In the genomic region with DNA sequence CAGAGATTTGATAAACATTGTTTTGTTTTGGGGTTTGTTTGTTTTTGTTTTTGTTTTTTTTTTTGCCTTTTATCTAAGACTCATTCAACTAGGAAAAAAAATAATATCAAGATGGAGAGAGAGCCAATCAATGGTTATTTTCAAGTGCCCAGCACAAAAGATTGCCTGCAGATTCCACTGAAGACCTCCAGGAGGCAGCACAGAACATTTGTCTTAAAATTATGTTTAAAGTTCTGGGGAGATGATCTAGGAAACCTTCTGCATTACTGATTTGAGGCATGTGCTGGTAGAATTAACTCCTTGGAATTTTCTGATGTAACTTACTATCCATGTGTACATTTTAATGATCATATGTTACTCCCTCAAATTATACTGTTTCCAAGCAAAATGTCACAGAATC, we compare ENCODE assay signal across 10 mouse cellular contexts.
DNase-seq lines count a peak whose midpoint lies in the region; ATAC-seq lines count a peak whose summit lies in the region.
"Had no signal": no experiment of that assay in that cellular context is flagged by ENCODE, and none has a peak within 500 bp of the region (broad histone marks: within the 10 kb centered on the region; RNA-seq: fewer than 3 reads in every experiment).

No protein-coding gene starts in this region.

- H3K27ac ChIP-seq in hindbrain, embryonic 14.5 days: no peak overlapping the region
- H3K27ac ChIP-seq in hindbrain, embryonic 13.5 days: no peak overlapping the region
- no peak overlapping the region for H3K27ac ChIP-seq in embryonic facial prominence, embryonic 14.5 days (replicated peaks; ENCODE audit: low read depth, low read length)
- H3K27ac ChIP-seq: limb, embryonic 10.5 days had no signal

- no peak for ATAC-seq in hindbrain, embryonic 14.5 days (ENCODE audit: low FRiP score)
- ATAC-seq in hindbrain, embryonic 13.5 days (ENCODE audit: low FRiP score): no peak
- no peak for ATAC-seq in embryonic facial prominence, embryonic 14.5 days (ENCODE audit: low read depth)

- no peak overlapping the region for H3K4me3 ChIP-seq in hindbrain, embryonic 14.5 days (replicated peaks; ENCODE audit: low read length)
- H3K4me3 ChIP-seq in hindbrain, embryonic 13.5 days: no peak overlapping the region
- no peak overlapping the region for H3K4me3 ChIP-seq in embryonic facial prominence, embryonic 14.5 days (ENCODE audit: low read depth, low read length)
- H3K4me3 ChIP-seq: limb, embryonic 10.5 days had no signal

- no peaks in the 10 kb centered on the region for H3K27me3 ChIP-seq in hindbrain, embryonic 14.5 days (ENCODE audit: control insufficient read depth, insufficient read depth, low read length)
- no peaks in the 10 kb centered on the region for H3K27me3 ChIP-seq in hindbrain, embryonic 13.5 days
- no peaks in the 10 kb centered on the region for H3K27me3 ChIP-seq in embryonic facial prominence, embryonic 14.5 days (replicated peaks; ENCODE audit: control insufficient read depth, insufficient read depth, low read length)

- H3K36me3 ChIP-seq in hindbrain, embryonic 14.5 days (replicated peaks; ENCODE audit: control insufficient read depth, insufficient read depth): no peaks in the 10 kb centered on the region
- H3K36me3 ChIP-seq in hindbrain, embryonic 13.5 days: no peaks in the 10 kb centered on the region
- no peaks in the 10 kb centered on the region for H3K36me3 ChIP-seq in embryonic facial prominence, embryonic 14.5 days (ENCODE audit: control insufficient read depth, insufficient read depth, low read length)
- H3K36me3 ChIP-seq: limb, embryonic 10.5 days had no signal

- H3K4me2 ChIP-seq in hindbrain, embryonic 14.5 days (replicated peaks): no peak overlapping the region
- H3K4me2 ChIP-seq in hindbrain, embryonic 13.5 days: no peak overlapping the region
- H3K4me2 ChIP-seq in embryonic facial prominence, embryonic 14.5 days (ENCODE audit: low read depth, low read length): no peak overlapping the region

- H3K9me3 ChIP-seq in hindbrain, embryonic 14.5 days (ENCODE audit: control insufficient read depth, low read length): no peaks in the 10 kb centered on the region
- no peaks in the 10 kb centered on the region for H3K9me3 ChIP-seq in hindbrain, embryonic 13.5 days
- H3K9me3 ChIP-seq in embryonic facial prominence, embryonic 14.5 days (ENCODE audit: control insufficient read depth, low read length): no peaks in the 10 kb centered on the region
- H3K9me3 ChIP-seq: limb, embryonic 10.5 days had no signal

- H3K9ac ChIP-seq in hindbrain, embryonic 14.5 days: no peak overlapping the region
- H3K9ac ChIP-seq in hindbrain, embryonic 13.5 days: no peak overlapping the region
- H3K9ac ChIP-seq in embryonic facial prominence, embryonic 14.5 days (ENCODE audit: low read depth, low read length): no peak overlapping the region

- DNase-seq in hindbrain, embryonic 14.5 days (ENCODE audit: low spot score): peak; percentile 28
- peak; percentile 5 for DNase-seq in thymus, postnatal 14 days
- no peak for DNase-seq in thymus, postnatal 25 days
- peak; percentile 1 for DNase-seq in embryonic facial prominence, embryonic 14.5 days (ENCODE audit: low spot score)
- no peak for DNase-seq in layer of hippocampus, adult 18-20 months (ENCODE audit: low spot score in 2 of 2)
- DNase-seq in adrenal gland, postnatal 25 days: no peak
- no peak for DNase-seq in cerebellum, adult 11 months
- DNase-seq: cerebellum, postnatal 25 days had no signal

- no peaks in the 10 kb centered on the region for H3K4me1 ChIP-seq in hindbrain, embryonic 14.5 days (replicated peaks; ENCODE audit: control insufficient read depth, insufficient read depth, low read length)
- no peaks in the 10 kb centered on the region for H3K4me1 ChIP-seq in hindbrain, embryonic 13.5 days (replicated peaks)
- no peaks in the 10 kb centered on the region for H3K4me1 ChIP-seq in embryonic facial prominence, embryonic 14.5 days (ENCODE audit: control insufficient read depth, insufficient read depth, low read length)
- H3K4me1 ChIP-seq: limb, embryonic 10.5 days had no signal

Comparison
In these comparisons a context has a peak if more than half of its experiments do, and no peak if none do; other contexts are left out.
1. DNase-seq: peak in hindbrain, embryonic 14.5 days (single experiment), thymus, postnatal 14 days (single experiment) and embryonic facial prominence, embryonic 14.5 days (single experiment); none in thymus, postnatal 25 days (single experiment), layer of hippocampus, adult 18-20 months (0 of 2), adrenal gland, postnatal 25 days (single experiment) and cerebellum, adult 11 months (single experiment).